Mouse (Mus musculus) thymus, adult 2 months (tissue): Measurements from ENCODE around the gene Irx4.

Experiments
- CTCF ChIP-seq: fragments of 200-500 bp; IDR thresholded peaks from 2 replicates; pipeline ENCODE4 v1.5.1; 2012; ENCODE audit warnings: mild to moderate bottlenecking, control low read depth, low read length, moderate library complexity, borderline replicate concordance; ENCODE audit not compliant: control insufficient read depth, poor library complexity, insufficient read depth; ENCODE audit errors: extremely low read depth
- POLR2A ChIP-seq: fragments of 200-500 bp; IDR thresholded peaks from 2 replicates; pipeline ENCODE4 v1.6.1; 2012; ENCODE audit warnings: mild to moderate bottlenecking, low read length, control low read depth, moderate library complexity; ENCODE audit not compliant: control insufficient read depth, poor library complexity, insufficient read depth; ENCODE audit errors: extremely low read depth

DNA sequence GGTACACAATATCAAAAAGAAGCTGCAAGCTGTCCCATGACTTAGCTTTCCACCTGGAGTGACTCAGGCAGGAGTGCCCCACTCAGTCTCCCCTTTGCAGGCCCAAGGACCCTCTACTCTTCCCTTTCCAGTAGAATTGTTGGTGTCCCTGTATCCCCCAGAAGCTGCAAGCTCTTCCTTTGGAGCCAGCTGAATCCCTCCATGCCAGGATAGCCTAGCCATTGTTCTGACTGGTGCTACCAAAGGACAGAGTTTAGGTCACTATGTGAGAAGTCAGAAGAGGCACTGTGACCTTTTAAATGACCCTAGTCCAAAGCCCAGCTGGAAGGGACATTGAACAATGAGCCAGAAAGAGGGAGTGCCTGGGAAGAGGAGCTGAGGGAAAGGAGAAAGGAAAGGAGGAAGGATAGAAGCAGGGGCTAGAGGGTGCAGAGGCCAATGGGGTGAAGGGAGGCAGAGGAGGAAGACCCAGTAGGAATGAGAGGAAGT lies 12.6 kb downstream of the Irx4 start:
- TF ChIP-seq CTCF (no peak), POLR2A (no peak)
